Mouse (Mus musculus) bone marrow macrophage, adult 2 months (primary cell): Measurements from ENCODE around the gene Tmprss6. TPM values are rescaled to one million over a fixed set of nuclear protein-coding genes. Genes with fewer than 3 reads are reported as not detected.

Experiments used
- H3K27ac ChIP-seq: 2 replicates; pipeline ENCODE4 v1.5.1; 2012; ENCODE audit warnings: low read depth, low read length; ENCODE audit not compliant: insufficient read depth
- H3K4me1 ChIP-seq: 2 replicates; pipeline ENCODE4 v1.6.1; 2012; ENCODE audit warnings: low read length; ENCODE audit not compliant: control insufficient read depth, insufficient read depth
- H3K4me3 ChIP-seq: 2 replicates; pipeline ENCODE4 v1.5.1; 2012; ENCODE audit warnings: mild to moderate bottlenecking, low read length, moderate library complexity; ENCODE audit not compliant: insufficient read depth
- CTCF ChIP-seq: IDR thresholded peaks from 2 replicates; pipeline ENCODE4 v1.5.1; 2012; ENCODE audit warnings: low read depth, mild to moderate bottlenecking, low read length, moderate library complexity
- POLR2A ChIP-seq: IDR thresholded peaks from 2 replicates; pipeline ENCODE4 v1.6.1; 2012; ENCODE audit warnings: mild to moderate bottlenecking, low read depth, low read length, borderline replicate concordance
- polyA plus RNA-seq: library from polyadenylated mRNA; stranded (reverse); fragments of >200 nt; gene quantifications from 2 replicates; pipeline ENCODE4 v1.2.4, GENCODE M21; 2012; ENCODE audit not compliant: missing spikeins, insufficient read depth, insufficient read length

Tmprss6 gene
- polyA plus RNA-seq, 1 experiment: not detected

DNA sequence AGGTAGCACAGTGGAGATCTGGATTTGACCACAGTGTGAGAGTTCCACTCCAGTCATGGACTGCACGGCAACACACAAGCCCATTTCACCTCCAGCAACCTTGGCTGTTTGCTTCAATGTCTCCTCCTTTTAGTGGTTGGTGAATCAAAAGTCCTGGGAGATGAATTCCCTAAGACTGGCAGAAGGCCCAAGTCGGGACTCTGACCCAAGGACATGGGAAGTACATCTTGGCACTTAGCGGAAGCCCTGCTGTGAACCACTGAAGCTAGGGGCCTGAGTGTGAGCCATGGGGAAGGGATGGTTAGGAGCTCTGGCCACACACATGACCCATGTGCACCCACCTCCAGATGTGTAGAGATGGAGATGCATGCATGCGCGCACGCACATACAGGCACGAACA is 864 bp downstream of the Tmprss6 start:
- H3K4me3 ChIP-seq: no peak overlapping the region
- H3K27ac ChIP-seq: no peak overlapping the region
- H3K4me1 ChIP-seq: no peaks in the 10 kb centered on the region
- TF ChIP-seq POLR2A (no peak), CTCF (no peak)

DNA sequence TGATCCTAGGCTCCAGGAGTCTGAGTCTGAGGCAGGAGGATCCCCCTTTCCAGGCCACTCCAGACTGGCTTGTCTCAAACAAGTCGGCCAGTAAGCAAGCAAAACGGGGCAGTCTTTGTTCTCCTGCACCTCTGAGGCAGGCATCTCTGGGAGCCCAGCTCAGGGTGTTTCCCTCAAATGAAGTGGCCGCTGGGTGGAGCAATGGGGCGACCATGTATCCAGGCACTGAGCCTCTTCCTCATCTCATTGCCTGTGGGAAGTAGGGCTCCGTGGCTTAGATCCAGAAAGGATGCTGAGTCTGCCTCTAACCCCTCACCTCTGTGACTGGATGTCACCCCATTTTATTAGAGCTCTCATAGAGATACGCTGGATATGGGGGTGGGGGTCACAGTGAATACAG is 1.6 kb downstream of the Tmprss6 start:
- no peak for TF ChIP-seq CTCF
- no peak for TF ChIP-seq POLR2A
- H3K4me1 ChIP-seq: no peaks in the 10 kb centered on the region
- no peak overlapping the region for H3K27ac ChIP-seq
- no peak overlapping the region for H3K4me3 ChIP-seq

DNA sequence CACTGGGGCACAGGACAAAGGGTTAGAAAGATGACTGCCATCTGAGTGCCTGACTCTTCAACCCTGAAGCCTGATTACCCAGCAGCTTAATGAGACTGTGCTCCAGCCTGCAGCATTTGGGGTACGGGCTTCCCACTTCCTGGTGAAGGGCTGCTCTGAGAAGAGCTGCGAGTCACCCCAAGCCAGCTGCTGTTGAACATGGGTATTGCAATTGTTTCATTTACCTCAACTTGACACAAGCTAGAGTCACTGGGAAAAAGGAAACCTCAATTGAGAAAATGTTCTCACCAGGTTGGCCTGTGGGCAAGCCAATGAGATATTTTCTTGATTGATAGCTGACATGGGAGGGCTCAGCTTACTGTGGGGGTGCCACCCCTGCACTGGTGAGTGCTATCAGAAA is 5.5 kb downstream of the Tmprss6 start:
- Histone ChIP-seq H3K4me1 (no peaks in the 10 kb centered on the region), H3K4me3 (no peak overlapping the region), H3K27ac (no peak overlapping the region)
- TF ChIP-seq CTCF: no peak

DNA sequence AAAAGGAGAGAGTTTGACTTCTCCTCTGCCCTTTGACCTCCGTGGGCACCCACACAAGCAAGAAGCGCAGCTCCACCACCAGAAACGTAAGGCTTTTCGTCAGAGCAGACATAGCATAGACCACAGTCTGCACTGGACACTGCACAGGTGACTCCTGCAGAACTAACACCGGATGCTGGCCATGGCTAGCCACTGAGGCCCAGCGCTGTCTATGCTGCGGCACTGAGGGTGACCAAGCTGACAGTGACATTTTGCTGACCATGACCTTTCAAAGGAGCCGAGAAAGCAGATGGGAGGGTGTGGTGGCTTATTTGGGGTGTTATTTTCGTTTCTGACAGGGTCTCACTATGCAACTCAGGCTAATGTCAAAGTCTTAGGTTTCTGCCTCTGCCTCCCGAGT is 11.2 kb downstream of the Tmprss6 start:
- Histone ChIP-seq H3K4me1 (no peaks in the 10 kb centered on the region), H3K4me3 (no peak overlapping the region), H3K27ac (no peak overlapping the region)
- TF ChIP-seq CTCF (no peak), POLR2A (no peak)

DNA sequence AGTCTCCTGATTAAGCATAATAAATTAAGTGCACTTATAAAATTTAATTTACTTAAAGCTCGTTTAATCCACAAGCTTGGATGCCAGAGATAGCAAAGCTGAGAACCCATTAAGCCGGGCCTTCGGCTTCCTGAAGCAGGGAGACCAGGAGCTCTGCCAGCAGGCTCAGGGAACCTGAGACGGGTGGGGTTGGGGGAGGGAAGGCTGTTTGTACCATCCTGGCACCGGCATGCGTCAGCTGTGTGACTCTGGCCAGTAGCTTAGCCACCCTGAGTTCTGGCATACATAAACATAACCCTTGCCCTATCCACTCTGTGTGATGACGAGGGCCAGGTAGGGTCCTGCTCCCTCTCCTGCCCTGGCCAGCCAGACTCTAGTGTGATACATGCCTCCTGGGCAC is 12.4 kb downstream of the Tmprss6 start:
- Histone ChIP-seq H3K4me3 (no peak overlapping the region), H3K27ac (no peak overlapping the region), H3K4me1 (peaks cover 5% of the 10 kb centered on the region)
- TF ChIP-seq CTCF (no peak), POLR2A (no peak)

DNA sequence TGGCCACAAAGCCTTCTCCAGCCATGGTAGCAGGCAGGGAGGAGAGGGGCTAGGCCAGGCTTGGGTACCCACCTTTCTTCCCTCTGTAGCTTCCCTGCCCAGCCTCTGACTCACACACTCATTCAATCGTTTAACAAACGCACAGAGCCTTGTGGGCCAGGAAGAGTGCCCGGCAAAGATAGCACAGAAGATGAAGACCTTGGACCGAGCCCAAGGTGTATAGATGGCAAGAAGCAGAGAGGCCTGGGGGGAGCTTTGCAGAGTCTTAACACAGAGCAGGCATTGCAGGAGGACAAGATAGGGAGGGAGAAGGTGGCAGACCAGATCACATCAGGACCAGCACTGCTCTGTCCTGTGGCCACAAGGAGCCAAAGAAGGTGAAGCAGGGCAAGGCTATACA is 13.3 kb downstream of the Tmprss6 start:
- no peak overlapping the region for H3K27ac ChIP-seq
- no peak for TF ChIP-seq CTCF
- TF ChIP-seq POLR2A: no peak
- H3K4me3 ChIP-seq: no peak overlapping the region
- H3K4me1 ChIP-seq: peaks cover 13% of the 10 kb centered on the region

DNA sequence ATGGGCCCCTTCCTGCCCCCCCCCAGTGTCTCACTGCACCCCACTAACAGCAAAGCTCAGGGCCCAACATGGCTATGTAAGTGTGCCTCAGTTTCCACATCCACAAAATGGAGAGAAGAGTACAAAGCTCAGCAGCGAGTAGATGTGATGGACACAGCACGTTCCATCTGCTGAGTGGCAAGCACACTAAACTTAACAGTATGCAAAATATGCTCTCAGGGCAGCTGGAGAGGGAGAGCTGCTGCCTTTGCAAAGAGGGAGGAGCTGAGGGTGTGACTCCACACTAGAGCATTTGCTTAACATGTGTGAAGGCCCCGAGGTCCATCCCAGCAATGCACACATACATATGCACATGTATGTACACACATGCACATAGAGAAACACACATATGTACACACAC is 15.5 kb downstream of the Tmprss6 start:
- TF ChIP-seq POLR2A (no peak), CTCF (no peak)
- peaks cover 26% of the 10 kb centered on the region for H3K4me1 ChIP-seq
- H3K4me3 ChIP-seq: no peak overlapping the region
- no peak overlapping the region for H3K27ac ChIP-seq

DNA sequence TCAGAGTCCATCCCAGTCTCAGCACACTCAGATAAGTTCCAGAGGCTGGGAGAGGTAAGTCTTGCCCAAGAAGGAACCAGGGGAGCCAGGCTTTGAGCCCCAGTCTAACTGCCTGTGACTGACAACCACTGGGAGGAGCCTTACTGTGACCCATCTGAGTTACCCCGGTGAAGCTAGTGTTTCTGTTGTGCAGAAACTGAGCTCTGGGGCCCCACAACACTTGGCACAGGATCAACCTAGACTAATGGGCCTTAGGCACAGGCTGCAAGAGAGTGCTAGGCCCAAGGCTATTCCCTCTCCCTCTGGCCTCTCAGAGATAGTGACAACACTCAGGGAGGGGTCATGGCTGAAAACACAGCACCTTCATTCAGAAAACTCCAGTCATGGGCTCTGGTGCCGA is 17.2 kb downstream of the Tmprss6 start:
- Histone ChIP-seq H3K27ac (no peak overlapping the region), H3K4me3 (no peak overlapping the region), H3K4me1 (peaks cover 26% of the 10 kb centered on the region)
- TF ChIP-seq CTCF (no peak), POLR2A (no peak)

DNA sequence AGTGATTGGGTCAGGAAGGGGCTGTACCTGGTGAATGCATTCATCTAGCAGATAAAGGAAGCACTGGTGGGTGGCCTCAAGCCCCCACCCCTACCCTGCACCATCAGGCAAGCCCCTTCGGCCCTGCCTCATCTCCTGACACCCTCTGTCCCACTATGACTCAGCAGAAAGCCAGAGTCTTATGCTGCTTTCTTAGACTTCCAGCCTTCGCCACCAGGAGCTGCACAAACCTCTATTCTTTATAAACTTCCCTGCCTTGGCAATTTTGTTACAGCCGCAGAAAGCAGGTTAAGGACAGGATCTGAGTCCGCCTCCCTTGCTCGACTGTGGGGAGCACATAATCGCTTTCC is 18.0 kb downstream of the Tmprss6 start:
- peak overlapping the region; percentile 35 for H3K27ac ChIP-seq
- H3K4me1 ChIP-seq: peaks cover 26% of the 10 kb centered on the region
- no peak overlapping the region for H3K4me3 ChIP-seq
- TF ChIP-seq POLR2A (no peak), CTCF (no peak)

DNA sequence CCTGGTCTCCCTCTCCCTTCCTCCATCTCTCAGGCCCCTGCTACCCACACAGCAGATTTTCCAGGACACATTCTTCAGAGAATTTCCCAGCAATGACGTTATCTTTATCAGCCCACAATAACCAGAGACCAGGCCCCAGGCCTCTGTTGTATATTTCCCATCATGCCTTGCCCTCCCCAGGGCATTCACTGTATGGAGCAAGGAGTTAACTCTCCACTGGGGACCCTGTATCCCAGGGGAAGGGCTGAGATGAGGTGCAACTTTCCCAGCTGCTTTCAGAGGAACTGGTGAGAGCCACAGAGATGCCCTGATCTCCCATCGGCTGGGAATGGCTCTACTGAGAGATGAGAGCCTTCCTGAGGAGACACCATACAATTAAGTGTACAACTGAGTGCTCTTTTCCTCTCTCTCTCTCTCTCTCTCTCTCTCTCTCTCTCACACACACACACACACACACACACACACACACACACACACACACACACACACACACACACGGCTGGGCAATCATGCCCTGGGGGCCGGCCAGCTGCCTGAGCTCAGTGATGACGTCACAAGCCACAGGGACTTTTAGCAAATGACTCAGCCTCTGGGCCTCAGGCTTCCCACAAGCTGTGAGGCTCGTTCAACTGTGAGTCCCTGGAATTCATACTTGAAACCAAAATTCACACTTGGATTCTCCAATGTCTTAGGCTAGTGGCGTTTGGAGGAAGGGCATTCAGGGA is 18.6 kb downstream of the Tmprss6 start:
- H3K4me1 ChIP-seq: peaks cover 26% of the 10 kb centered on the region
- H3K27ac ChIP-seq: peak overlapping the region; percentile 35
- no peak overlapping the region for H3K4me3 ChIP-seq
- TF ChIP-seq POLR2A (no peak), CTCF (no peak)

DNA sequence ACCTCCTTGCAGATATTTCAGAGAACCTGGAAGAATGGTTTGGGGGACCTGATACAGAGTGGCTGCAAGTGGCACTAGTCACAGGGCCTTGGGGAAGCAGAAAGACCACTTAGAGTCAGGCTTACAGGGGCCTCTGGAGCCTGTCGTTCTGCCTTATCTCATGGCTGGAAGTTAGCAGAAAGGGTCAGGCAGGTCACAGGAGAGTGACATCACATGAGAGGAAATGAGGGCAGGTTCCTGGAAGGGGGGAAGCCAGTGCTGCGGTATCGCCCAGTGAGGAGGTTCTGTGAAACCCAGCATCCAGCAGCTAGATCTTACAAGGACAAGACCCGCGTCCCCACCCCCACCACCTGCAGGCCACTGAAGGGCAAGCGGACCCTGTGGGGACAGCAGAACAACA is 19.3 kb downstream of the Tmprss6 start:
- Histone ChIP-seq H3K4me3 (no peak overlapping the region), H3K27ac (no peak overlapping the region), H3K4me1 (peaks cover 26% of the 10 kb centered on the region)
- TF ChIP-seq CTCF: no peak
- TF ChIP-seq POLR2A: no peak
